Mouse (Mus musculus): ENCODE measurements around the gene Tmed2.
"Not testable (repeated sequence)": the region's sequence is repeated elsewhere in the genome, so short reads cannot be mapped to it uniquely, and the experiment has no call there.

The Tmed2 gene

GRCm38 (mm10) chr5:124575467-124575866 lies 35.0 kb downstream of the Tmed2 start:
- DNase-seq (ENCODE audit: low read depth, low spot score): no peak

GRCm38 (mm10) chr5:124578633-124579317 lies 38.3 kb downstream of the Tmed2 start, which contains the start of the genes Eif2b1 and Gtf2h3:
Eif2b1 (minus strand) TSS chr5:124579131.
Gtf2h3 (plus strand) TSS chr5:124579140.
- peak; percentile 98 for DNase-seq (ENCODE audit: low read depth, low spot score)

- DNase-seq (ENCODE audit: low read depth, low spot score): no peak
Measured at GRCm38 (mm10) chr5:124582515-124582914, 42.0 kb downstream of the Tmed2 start.

- no peak for DNase-seq (ENCODE audit: low read depth, low spot score)
Measured at GRCm38 (mm10) chr5:124592768-124593167, 52.3 kb downstream of the Tmed2 start.

GRCm38 (mm10) chr5:124598224-124599174 lies 58.0 kb downstream of the Tmed2 start:
- DNase-seq (ENCODE audit: low read depth, low spot score): peak; percentile 99

GRCm38 (mm10) chr5:124599726-124600125 lies 59.2 kb downstream of the Tmed2 start:
- DNase-seq (ENCODE audit: low read depth, low spot score): not testable (repeated sequence)
